Mouse (Mus musculus) cortical plate, adult 2 months (tissue): ENCODE data around the gene Thrap3. TPM values are rescaled to one million over a fixed set of nuclear protein-coding genes. Genes with fewer than 3 reads are reported as not detected.

ENCODE experiments used
- H3K27ac ChIP-seq: fragments of 200-500 bp; 2 replicates; pipeline ENCODE4 v1.5.1; 2012; ENCODE audit warnings: low read length, control low read depth, inconsistent platforms; ENCODE audit not compliant: insufficient read depth
- H3K4me1 ChIP-seq: fragments of 200-500 bp; 2 replicates; pipeline ENCODE4 v1.6.1; 2011; ENCODE audit warnings: low read length; ENCODE audit not compliant: control insufficient read depth, insufficient read depth
- H3K4me3 ChIP-seq: fragments of 200-500 bp; 2 replicates; pipeline ENCODE4 v1.5.1; 2011; ENCODE audit warnings: mild to moderate bottlenecking, low read length, control low read depth; ENCODE audit not compliant: insufficient read depth
- CTCF ChIP-seq: fragments of 200-500 bp; IDR thresholded peaks from 2 replicates; pipeline ENCODE4 v1.5.1; 2011; ENCODE audit warnings: mild to moderate bottlenecking, control low read depth, low read length; ENCODE audit not compliant: insufficient read depth; ENCODE audit errors: extremely low read depth
- POLR2A ChIP-seq: fragments of 200-500 bp; IDR thresholded peaks from 2 replicates; pipeline ENCODE4 v1.6.1; 2011; ENCODE audit warnings: mild to moderate bottlenecking, low read length, control low read depth; ENCODE audit not compliant: insufficient read depth; ENCODE audit errors: extremely low read depth
- polyA plus RNA-seq: library from polyadenylated mRNA; depleted of rRNA; stranded (reverse); fragments of >200 nt; gene quantifications from 2 replicates; pipeline ENCODE4 v1.2.3, GENCODE M21; 2012

Gene Thrap3
- polyA plus RNA-seq, 1 experiment = 86.1 TPM

GRCm38 (mm10) chr4:126149798-126150197, 52.8 kb downstream of the Thrap3 start:
- TF ChIP-seq POLR2A = no peak
- TF ChIP-seq CTCF = no peak
- Histone ChIP-seq H3K4me3 (no peak overlapping the region), H3K27ac (no peak overlapping the region), H3K4me1 (peaks cover 2% of the 10 kb centered on the region; the same call in 1 of the 2 replicates)

- peak overlapping the region; percentile 33 for H3K4me3 ChIP-seq
- no peak overlapping the region for H3K27ac ChIP-seq
- TF ChIP-seq CTCF = no peak
- peaks cover 2% of the 10 kb centered on the region; the same call in 1 of the 2 replicates for H3K4me1 ChIP-seq
These were observed 53.4 kb downstream of the Thrap3 start for GRCm38 (mm10) chr4:126149041-126149676.

GRCm38 (mm10) chr4:126148161-126148961, 54.2 kb downstream of the Thrap3 start:
- H3K4me1 ChIP-seq = peaks cover 2% of the 10 kb centered on the region; the same call in 1 of the 2 replicates
- TF ChIP-seq POLR2A (no peak), CTCF (no peak)
- H3K4me3 ChIP-seq = peak overlapping the region; percentile 33
- 0 out of 2 replicates have a peak overlapping the region, but pooled peaks have one; percentile 67 for H3K27ac ChIP-seq

- TF ChIP-seq POLR2A (no peak), CTCF (no peak)
- Histone ChIP-seq H3K4me3 (peak within 1 kb of the TSS; percentile 33), H3K27ac (0 out of 2 replicates have a peak within 1 kb of the TSS, but pooled peaks have one; percentile 67), H3K4me1 (peaks cover 2% of the 10 kb centered on the region; the same call in 1 of the 2 replicates)
These were observed 54.9 kb downstream of the Thrap3 start, which contains the start of gene Eva1b for GRCm38 (mm10) chr4:126147533-126148160. Gene Eva1b (plus strand): TSS chr4:126147744.

- Histone ChIP-seq H3K4me1 (peaks cover 2% of the 10 kb centered on the region; the same call in 1 of the 2 replicates), H3K4me3 (no peak overlapping the region), H3K27ac (no peak overlapping the region)
- no peak for TF ChIP-seq CTCF
These were observed 55.5 kb downstream of the Thrap3 start for GRCm38 (mm10) chr4:126146974-126147532.

GRCm38 (mm10) chr4:126145396-126145795, 57.2 kb downstream of the Thrap3 start:
- Histone ChIP-seq H3K27ac (no peak overlapping the region), H3K4me1 (peaks cover 2% of the 10 kb centered on the region; the same call in 1 of the 2 replicates), H3K4me3 (no peak overlapping the region)
- no peak for TF ChIP-seq CTCF
- TF ChIP-seq POLR2A = no peak

- H3K27ac ChIP-seq = no peak overlapping the region
- no peaks in the 10 kb centered on the region for H3K4me1 ChIP-seq
- H3K4me3 ChIP-seq = no peak overlapping the region
- TF ChIP-seq POLR2A = no peak
- TF ChIP-seq CTCF = no peak
These were observed 61.5 kb downstream of the Thrap3 start for GRCm38 (mm10) chr4:126141021-126141420.

- no peak overlapping the region for H3K27ac ChIP-seq
- no peak overlapping the region for H3K4me3 ChIP-seq
- H3K4me1 ChIP-seq = no peaks in the 10 kb centered on the region
- no peak for TF ChIP-seq CTCF
- no peak for TF ChIP-seq POLR2A
These were observed 64.8 kb downstream of the Thrap3 start for GRCm38 (mm10) chr4:126137773-126138172.

GRCm38 (mm10) chr4:126134639-126135038, 67.9 kb downstream of the Thrap3 start:
- Histone ChIP-seq H3K27ac (no peak overlapping the region), H3K4me1 (peaks cover 8% of the 10 kb centered on the region), H3K4me3 (no peak overlapping the region)
- TF ChIP-seq POLR2A = no peak
- no peak for TF ChIP-seq CTCF
